ENCODE assay signal across 8 mouse cellular contexts in genomic region chr5:23850345-23851159, GRCm38 (mm10). TPM values are rescaled to one million over a fixed set of nuclear protein-coding genes. Genes with fewer than 3 reads are reported as not detected.
DNase-seq lines count a peak whose midpoint lies in the region; ATAC-seq lines count a peak whose summit lies in the region.

No protein-coding gene starts in this region.

- H3K4me1 ChIP-seq in hindbrain, embryonic 13.5 days (replicated peaks), result peaks cover 10% of the 10 kb centered on the region

- under 1% methylated on average over 61 of the region's 61 CpGs for WGBS in hindbrain, embryonic 13.5 days

- no peaks in the 10 kb centered on the region for H3K9me3 ChIP-seq in hindbrain, embryonic 13.5 days

- DNase-seq in NIH3T3 (ENCODE audit: low read depth), result peak; percentile 95
- peak; percentile 95 to 96 for DNase-seq in cerebellum, postnatal 14 days
- DNase-seq in frontal cortex, postnatal 14 days (ENCODE audit: low spot score in 2 of 2), result peak; percentile 72 to 87
- peak; percentile 89 to 97 for DNase-seq in layer of hippocampus, postnatal 25 days (ENCODE audit: extremely low spot score in 1 of 2, low spot score in 1 of 2)
- peak; percentile 96 for DNase-seq in lung, postnatal 14 days
- DNase-seq in ovary, postnatal 36 days (ENCODE audit: low spot score), result peak; percentile 92
- peak; percentile 95 for DNase-seq in thymus, postnatal 14 days

- peak overlapping the region; percentile 73 for H3K27ac ChIP-seq in hindbrain, embryonic 13.5 days

- peak overlapping the region; percentile 86 for H3K4me3 ChIP-seq in hindbrain, embryonic 13.5 days

- H3K9ac ChIP-seq in hindbrain, embryonic 13.5 days, result peak overlapping the region; percentile 85

- H3K4me2 ChIP-seq in hindbrain, embryonic 13.5 days, result peak overlapping the region; percentile 78

- H3K27me3 ChIP-seq in hindbrain, embryonic 13.5 days, result no peaks in the 10 kb centered on the region

- ATAC-seq in hindbrain, embryonic 13.5 days (ENCODE audit: low FRiP score), result peak; percentile 96

- peaks cover 31% of the 10 kb centered on the region for H3K36me3 ChIP-seq in hindbrain, embryonic 13.5 days

RNA-seq across cellular contexts. Expression of gene Tomm7, which starts 6.6 kb away (rescaled TPM):
- polyA plus RNA-seq in hindbrain, embryonic 13.5 days (2015; fragmentation: Nextera tagmentation; extraction: Ambion mirVana), result 98.1 and 110 TPM in 2 replicates
- 10 to 100 TPM; 70.0 to 86.3 TPM for total RNA-seq in layer of hippocampus, postnatal 25 days (2021)

Comparison
In these comparisons a context has a peak if more than half of its experiments do, and no peak if none do; other contexts are left out.
1. Peak in every context shown above with its lines: DNase-seq, ATAC-seq, H3K4me3 ChIP-seq and H3K27ac ChIP-seq.